Mouse (Mus musculus) midbrain, embryonic 15.5 days (tissue): Measurements from ENCODE around the gene Fam111a. TPM values are rescaled to one million over a fixed set of nuclear protein-coding genes. Genes with fewer than 3 reads are reported as not detected.

Experiments used
- ATAC-seq: fragments of 200-750 bp; cut with Nextera tagmentation; replicated peaks from 2 replicates; pipeline ENCODE4 v1.8.0; 2017; ENCODE audit warnings: moderate TSS enrichment
- H3K27ac ChIP-seq: fragments of 300-500 bp; sonication (generic); 2 replicates; pipeline ENCODE4 v1.5.1; 2015; ENCODE audit warnings: mild to moderate bottlenecking, inconsistent platforms
- H3K27me3 ChIP-seq: fragments of 300-500 bp; sonication (generic); replicated peaks from 2 replicates; pipeline ENCODE4 v1.6.1; 2015; ENCODE audit warnings: inconsistent platforms
- H3K36me3 ChIP-seq: fragments of 300-500 bp; sonication (generic); replicated peaks from 2 replicates; pipeline ENCODE4 v1.6.1; 2015; ENCODE audit warnings: inconsistent platforms
- H3K4me1 ChIP-seq: fragments of 300-500 bp; sonication (generic); 2 replicates; pipeline ENCODE4 v1.6.1; 2015; ENCODE audit warnings: inconsistent platforms
- H3K4me2 ChIP-seq: fragments of 300-500 bp; sonication (generic); 2 replicates; pipeline ENCODE4 v1.6.1; 2015; ENCODE audit warnings: inconsistent platforms, mild to moderate bottlenecking, moderate library complexity
- H3K4me3 ChIP-seq: fragments of 300-500 bp; sonication (generic); 2 replicates; pipeline ENCODE4 v1.5.1; 2015; ENCODE audit warnings: mild to moderate bottlenecking, inconsistent platforms
- H3K9ac ChIP-seq: fragments of 300-500 bp; sonication (generic); 2 replicates; pipeline ENCODE4 v1.6.1; 2015; ENCODE audit warnings: mild to moderate bottlenecking, inconsistent platforms
- H3K9me3 ChIP-seq: fragments of 300-500 bp; sonication (generic); 2 replicates; pipeline ENCODE4 v1.6.1; 2016; ENCODE audit warnings: inconsistent platforms
- WGBS: fragments of 180-500 bp; shearing (Covaris S2); methylation state at CpG from one replicate; pipeline ENCODE4 v1.1.7; 2015; ENCODE audit warnings: mixed read lengths; 5-methylcytosine and 5-hydroxymethylcytosine counted together
- polyA plus RNA-seq: library from polyadenylated mRNA; unstranded; fragments of >200 nt; fragmentation: Nextera tagmentation; extraction: Ambion mirVana; gene quantifications from 2 replicates; pipeline ENCODE4 v1.2.1, GENCODE M21; 2015

The Fam111a gene
- polyA plus RNA-seq, 1 experiment from 2014 or later: 5.0 TPM

DNA sequence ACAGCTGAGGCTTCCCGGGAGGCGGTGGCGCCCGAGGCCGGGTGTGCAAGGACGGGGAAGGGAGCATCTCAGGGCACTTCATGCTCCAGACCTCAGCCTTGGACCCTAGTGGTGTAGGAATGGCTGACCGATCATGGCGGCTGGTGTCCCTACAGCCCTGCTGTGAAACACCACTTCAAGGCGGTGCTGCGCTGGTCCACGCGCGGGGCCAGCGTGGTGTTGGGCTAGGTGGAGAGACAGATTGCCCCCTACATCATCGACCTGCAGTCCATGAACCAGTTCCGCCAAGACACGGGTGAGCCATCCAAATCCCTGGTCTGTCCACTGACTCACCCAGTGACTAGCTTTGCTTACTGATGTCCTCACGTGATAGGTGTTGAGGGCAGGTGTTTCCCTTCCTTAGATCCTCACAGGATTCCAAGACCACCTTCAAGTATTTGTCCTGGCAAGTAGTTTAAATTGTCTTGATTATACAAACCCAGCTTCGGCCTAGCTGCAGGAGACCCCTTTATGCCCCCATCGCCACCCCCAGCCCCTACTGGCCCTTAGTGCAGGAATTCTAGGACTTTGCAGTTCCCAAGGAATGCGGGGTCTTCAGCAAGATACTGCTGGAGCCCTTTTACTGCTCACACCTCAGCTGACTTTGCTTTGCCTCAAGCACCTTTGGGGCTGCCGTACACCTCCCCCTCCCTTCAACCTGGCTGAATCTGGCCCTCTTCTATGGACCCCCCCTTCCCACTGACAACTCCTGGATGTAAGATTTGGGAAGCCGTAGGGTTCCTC, 50.9 kb downstream of the Fam111a start:
- peak overlapping the region; percentile 84 for H3K9ac ChIP-seq
- peak overlapping the region; percentile 87 for H3K4me2 ChIP-seq
- ATAC-seq: peak; percentile 81
- H3K4me1 ChIP-seq: peaks cover 16% of the 10 kb centered on the region
- H3K9me3 ChIP-seq: no peaks in the 10 kb centered on the region
- H3K27ac ChIP-seq: peak overlapping the region; percentile 89
- H3K36me3 ChIP-seq: no peaks in the 10 kb centered on the region
- peak overlapping the region; percentile 84 for H3K4me3 ChIP-seq
- 18% methylated on average over 23 of the region's 23 CpGs for WGBS
- no peaks in the 10 kb centered on the region for H3K27me3 ChIP-seq

DNA sequence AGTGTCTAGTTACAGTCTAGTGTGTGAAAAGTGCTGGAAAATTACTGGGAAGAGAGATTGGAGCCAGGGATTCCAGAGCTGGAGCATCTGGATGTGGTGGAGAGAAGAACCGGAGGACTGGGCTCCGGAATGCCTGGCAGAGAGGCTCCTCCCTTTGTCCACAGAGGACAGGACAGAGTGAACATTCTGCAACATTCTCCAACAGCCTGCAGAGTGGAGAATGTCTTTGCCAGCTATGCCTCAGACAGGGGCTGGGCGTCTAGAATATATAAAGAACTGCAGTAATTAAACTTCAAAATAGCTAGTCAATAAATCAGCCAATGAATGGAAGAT, 51.5 kb downstream of the Fam111a start:
- H3K4me1 ChIP-seq: peaks cover 16% of the 10 kb centered on the region
- WGBS: 62% methylated on average over 3 of the region's 3 CpGs
- peak overlapping the region; percentile 84; the same call in 1 of the 2 replicates for H3K9ac ChIP-seq
- H3K36me3 ChIP-seq: no peaks in the 10 kb centered on the region
- H3K27me3 ChIP-seq: no peaks in the 10 kb centered on the region
- no peak for ATAC-seq
- peak overlapping the region; percentile 89; the same call in 1 of the 2 replicates for H3K27ac ChIP-seq
- no peaks in the 10 kb centered on the region for H3K9me3 ChIP-seq
- H3K4me3 ChIP-seq: peak overlapping the region; percentile 84
- peak overlapping the region; percentile 87 for H3K4me2 ChIP-seq

DNA sequence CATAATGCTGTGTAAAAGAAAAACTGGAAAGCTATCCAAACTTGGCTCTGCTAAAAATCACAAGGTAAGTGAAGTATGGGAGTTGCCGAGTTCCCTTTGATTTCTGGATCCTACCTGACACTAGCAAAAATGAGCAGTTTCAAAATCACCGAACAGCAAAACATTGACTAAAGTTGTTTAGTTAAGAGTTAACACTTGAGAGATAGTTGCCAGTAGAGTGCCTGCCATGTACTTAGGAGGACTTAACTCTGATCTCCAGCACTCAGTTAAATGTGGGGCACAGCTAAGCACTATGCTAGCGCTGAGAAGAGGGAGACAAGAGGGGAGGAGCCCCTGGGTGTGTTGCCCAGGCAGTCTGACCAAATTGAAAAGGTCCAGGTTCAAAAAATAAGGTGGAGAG, 53.1 kb downstream of the Fam111a start:
- peaks cover 16% of the 10 kb centered on the region for H3K4me1 ChIP-seq
- no peaks in the 10 kb centered on the region for H3K27me3 ChIP-seq
- no peaks in the 10 kb centered on the region for H3K9me3 ChIP-seq
- no peak for ATAC-seq
- no peak overlapping the region for H3K9ac ChIP-seq
- no peak overlapping the region for H3K4me2 ChIP-seq
- no peak overlapping the region for H3K4me3 ChIP-seq
- H3K36me3 ChIP-seq: no peaks in the 10 kb centered on the region
- H3K27ac ChIP-seq: no peak overlapping the region
- WGBS: 69% methylated on average over 3 of the region's 3 CpGs

DNA sequence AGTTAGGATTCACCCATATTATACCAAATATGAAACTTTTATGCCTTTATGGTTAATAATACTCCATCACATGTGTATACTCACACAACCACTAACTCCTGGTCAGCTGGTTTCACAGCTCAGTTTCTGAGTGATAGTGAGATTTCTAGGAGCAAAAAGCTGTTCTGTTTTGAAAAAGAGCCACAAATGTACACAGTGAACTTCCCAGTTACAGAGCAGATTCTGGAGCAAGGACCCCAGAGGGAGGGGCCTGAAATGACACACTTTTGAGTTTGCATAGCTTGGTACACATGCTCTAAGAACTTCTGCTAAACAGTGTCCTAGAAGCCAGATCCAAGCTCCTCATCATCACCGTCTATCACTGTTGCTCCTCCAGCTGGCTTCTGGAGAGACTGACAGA, 54.1 kb downstream of the Fam111a start, which contains the start of gene Gm4952:
TSS of gene Gm4952 (plus strand) at position 301 of the 400 bp plus-strand sequence.
- Histone ChIP-seq H3K4me3 (no peak within 1 kb of the TSS), H3K9me3 (no peaks in the 10 kb centered on the region), H3K36me3 (no peaks in the 10 kb centered on the region), H3K27me3 (no peaks in the 10 kb centered on the region), H3K27ac (no peak within 1 kb of the TSS), H3K4me1 (peaks cover 16% of the 10 kb centered on the region), H3K9ac (no peak within 1 kb of the TSS), H3K4me2 (no peak within 1 kb of the TSS)
- 73% methylated on average over 1 of the region's 1 CpGs for WGBS
- ATAC-seq: no peak

DNA sequence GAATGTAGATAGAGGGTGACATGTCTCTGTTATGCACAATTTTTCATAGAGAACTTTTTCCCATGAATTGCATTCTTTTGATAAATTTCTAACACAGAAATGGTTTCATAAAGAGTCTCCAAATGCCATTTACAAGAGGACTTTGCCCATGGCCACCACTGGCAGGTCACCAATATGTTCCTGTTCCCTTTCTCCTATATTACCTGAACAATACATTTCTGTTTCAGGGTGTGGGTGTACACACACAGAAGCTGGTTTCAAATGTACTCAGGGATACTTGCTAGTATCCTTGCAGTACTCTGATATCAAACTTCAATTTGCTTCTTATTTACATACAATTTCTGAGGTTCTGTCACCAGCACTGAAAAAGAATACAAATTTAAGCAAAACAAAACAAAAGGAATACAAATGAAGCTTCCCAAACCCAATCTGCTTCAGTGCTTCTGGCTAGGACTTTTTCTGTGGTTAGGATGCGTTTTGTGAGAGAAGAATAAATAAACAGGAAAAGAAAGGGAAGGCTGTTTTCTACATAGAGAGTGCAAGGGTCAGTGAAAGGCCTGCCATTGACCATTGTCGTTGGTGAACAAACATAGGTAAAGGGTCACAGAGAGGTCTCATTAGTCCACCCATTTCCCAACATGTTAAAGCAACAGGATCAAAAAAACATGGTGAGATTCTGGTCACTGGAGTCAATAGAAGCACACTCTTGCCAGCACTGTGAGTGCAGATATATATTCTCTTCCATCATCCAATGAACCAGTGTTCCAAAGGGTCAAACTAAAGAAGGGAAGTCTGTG, 55.3 kb downstream of the Fam111a start:
- no peak for ATAC-seq
- Histone ChIP-seq H3K9ac (no peak overlapping the region), H3K27ac (no peak overlapping the region), H3K27me3 (no peaks in the 10 kb centered on the region), H3K4me3 (no peak overlapping the region), H3K4me1 (peaks cover 13% of the 10 kb centered on the region), H3K36me3 (no peaks in the 10 kb centered on the region), H3K4me2 (no peak overlapping the region), H3K9me3 (no peaks in the 10 kb centered on the region)
- 49% methylated on average over 2 of the region's 2 CpGs for WGBS

DNA sequence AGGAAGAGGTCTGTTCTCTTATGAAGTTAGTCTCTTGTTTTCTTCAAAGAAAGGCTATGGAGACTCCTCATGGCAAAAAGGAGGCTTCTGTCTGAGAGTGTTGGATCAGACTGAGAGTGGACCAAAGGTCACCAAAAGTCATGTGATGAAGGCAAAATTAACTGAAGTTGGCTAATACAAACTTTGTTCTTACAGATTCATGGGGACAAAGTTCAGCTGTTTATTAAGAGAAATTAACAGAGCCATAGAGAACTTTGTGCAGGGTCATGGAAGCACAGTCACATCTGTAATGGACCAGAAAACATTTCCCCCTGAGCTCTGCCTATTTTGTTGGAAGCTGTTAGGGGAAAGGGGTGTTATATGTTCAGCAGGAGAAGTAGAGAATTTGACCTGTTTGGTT, 62.8 kb downstream of the Fam111a start:
- Histone ChIP-seq H3K4me2 (no peak overlapping the region), H3K36me3 (no peaks in the 10 kb centered on the region), H3K27ac (no peak overlapping the region), H3K9ac (no peak overlapping the region), H3K4me1 (no peaks in the 10 kb centered on the region), H3K27me3 (no peaks in the 10 kb centered on the region), H3K9me3 (no peaks in the 10 kb centered on the region), H3K4me3 (no peak overlapping the region)
- no peak for ATAC-seq

DNA sequence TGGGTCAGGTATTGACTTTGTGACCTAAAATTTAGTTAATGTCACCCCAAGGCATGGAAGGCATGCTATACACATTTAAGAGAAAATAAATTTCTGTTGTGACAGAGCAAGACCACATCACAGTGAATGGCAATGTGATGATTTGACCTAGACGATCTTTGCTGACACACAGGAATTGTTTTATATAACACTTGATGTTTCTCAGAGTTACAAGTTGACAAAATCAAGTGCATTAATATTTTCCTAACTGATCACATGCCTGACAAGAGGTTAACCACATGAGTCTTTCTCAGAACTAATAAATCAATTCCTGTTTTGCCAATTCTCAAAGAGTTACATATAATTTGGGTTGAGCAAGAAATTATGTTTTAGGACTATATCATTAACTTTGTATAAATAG, 68.1 kb downstream of the Fam111a start:
- Histone ChIP-seq H3K27me3 (no peaks in the 10 kb centered on the region), H3K9me3 (no peaks in the 10 kb centered on the region), H3K36me3 (no peaks in the 10 kb centered on the region), H3K4me2 (no peak overlapping the region), H3K27ac (no peak overlapping the region), H3K9ac (no peak overlapping the region), H3K4me1 (no peaks in the 10 kb centered on the region), H3K4me3 (no peak overlapping the region)
- WGBS: 77% methylated on average over 1 of the region's 1 CpGs
- ATAC-seq: no peak

DNA sequence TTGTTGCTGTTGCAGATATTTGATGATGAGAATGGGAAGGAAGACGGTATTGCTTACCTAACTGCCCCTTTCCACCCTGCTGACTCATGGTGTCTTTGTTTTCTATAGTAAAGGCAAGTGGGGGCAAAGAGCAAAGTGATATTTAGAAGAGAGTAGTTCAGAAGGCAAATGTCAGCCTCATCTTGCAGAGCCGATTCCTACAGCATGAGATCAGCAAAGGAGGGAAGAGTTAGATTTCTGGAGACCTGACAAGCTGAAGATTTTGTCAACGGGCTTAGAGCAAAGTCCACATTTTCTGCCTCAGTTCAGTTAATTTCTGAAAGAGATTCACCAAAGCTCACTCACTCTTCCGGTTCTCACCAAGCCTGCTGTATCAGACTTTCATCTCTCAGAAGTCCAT, 87.6 kb downstream of the Fam111a start, which contains the start of gene Glyat:
TSS of gene Glyat (plus strand) at position 133 of the 400 bp plus-strand sequence.
- WGBS: 77% methylated on average over 4 of the region's 4 CpGs
- no peak within 1 kb of the TSS for H3K27ac ChIP-seq
- no peaks in the 10 kb centered on the region for H3K9me3 ChIP-seq
- H3K4me3 ChIP-seq: no peak within 1 kb of the TSS
- ATAC-seq: no peak
- no peak within 1 kb of the TSS for H3K9ac ChIP-seq
- H3K36me3 ChIP-seq: no peaks in the 10 kb centered on the region
- H3K4me1 ChIP-seq: no peaks in the 10 kb centered on the region
- no peak within 1 kb of the TSS for H3K4me2 ChIP-seq
- H3K27me3 ChIP-seq: no peaks in the 10 kb centered on the region

DNA sequence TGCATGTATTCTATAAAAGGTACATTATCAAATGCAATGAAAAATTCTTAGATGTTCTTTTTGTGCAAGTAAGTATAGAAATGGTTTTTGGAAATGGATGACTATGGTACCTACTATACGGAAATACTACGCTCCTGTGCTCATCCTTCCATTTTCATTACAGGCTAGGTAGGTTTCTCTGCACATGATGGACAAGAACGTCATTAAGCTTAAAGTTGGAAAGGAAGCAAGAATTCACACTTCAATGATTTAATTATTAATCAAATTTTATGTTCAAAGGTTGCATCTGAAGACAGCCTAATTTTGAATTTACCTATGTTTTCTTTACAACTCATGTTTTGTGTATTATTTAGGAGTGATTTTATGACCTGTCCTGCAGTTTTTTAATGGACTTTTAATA, 88.7 kb downstream of the Fam111a start:
- WGBS: 90% methylated on average over 3 of the region's 3 CpGs
- no peak overlapping the region for H3K27ac ChIP-seq
- H3K27me3 ChIP-seq: no peaks in the 10 kb centered on the region
- no peaks in the 10 kb centered on the region for H3K4me1 ChIP-seq
- H3K36me3 ChIP-seq: no peaks in the 10 kb centered on the region
- no peak for ATAC-seq
- H3K9ac ChIP-seq: no peak overlapping the region
- no peaks in the 10 kb centered on the region for H3K9me3 ChIP-seq
- H3K4me3 ChIP-seq: no peak overlapping the region
- H3K4me2 ChIP-seq: no peak overlapping the region

DNA sequence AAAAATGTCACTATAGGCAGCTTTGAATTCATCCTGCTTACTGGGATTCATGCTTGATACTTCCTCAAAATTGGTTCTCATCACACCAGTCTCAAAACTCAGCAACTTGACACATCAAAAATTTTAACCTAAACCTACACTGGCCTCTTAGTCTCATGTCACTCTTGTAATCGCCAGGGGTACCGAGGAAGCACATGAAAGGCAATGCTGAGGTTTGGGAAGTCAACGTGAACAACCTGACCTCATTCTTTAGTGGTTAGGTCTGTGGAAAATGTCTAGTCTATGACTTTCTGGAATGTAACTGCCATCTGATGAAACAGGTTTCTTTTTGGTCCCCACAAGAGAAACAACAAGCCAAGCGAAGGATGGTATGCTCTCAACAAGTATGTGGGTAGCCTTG, 89.4 kb downstream of the Fam111a start:
- H3K36me3 ChIP-seq: no peaks in the 10 kb centered on the region
- H3K4me1 ChIP-seq: no peaks in the 10 kb centered on the region
- ATAC-seq: no peak
- H3K9ac ChIP-seq: no peak overlapping the region
- 92% methylated on average over 4 of the region's 4 CpGs for WGBS
- no peak overlapping the region for H3K27ac ChIP-seq
- H3K9me3 ChIP-seq: no peaks in the 10 kb centered on the region
- no peak overlapping the region for H3K4me3 ChIP-seq
- no peak overlapping the region for H3K4me2 ChIP-seq
- no peaks in the 10 kb centered on the region for H3K27me3 ChIP-seq

DNA sequence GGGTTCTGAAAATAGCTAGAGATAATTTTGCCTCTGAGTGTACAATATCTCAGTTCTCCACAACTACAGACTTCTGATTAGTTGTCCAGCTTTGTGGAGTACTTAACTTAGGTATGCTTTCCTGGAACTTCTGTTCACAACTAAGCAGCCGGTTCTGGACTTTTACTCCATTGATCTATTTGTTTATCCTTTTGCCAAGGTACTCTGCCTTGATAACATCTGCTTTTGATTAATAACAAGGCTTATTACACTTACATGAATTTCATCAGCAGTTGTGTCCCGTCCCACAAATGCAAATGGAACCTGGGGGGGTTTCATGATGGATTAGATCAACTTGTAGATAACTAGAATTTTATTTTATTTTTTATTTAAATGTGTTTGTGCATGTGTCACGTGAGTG, 91.3 kb downstream of the Fam111a start:
- H3K4me2 ChIP-seq: no peak overlapping the region
- 72% methylated on average over 3 of the region's 3 CpGs for WGBS
- no peak overlapping the region for H3K27ac ChIP-seq
- H3K4me1 ChIP-seq: no peaks in the 10 kb centered on the region
- no peaks in the 10 kb centered on the region for H3K27me3 ChIP-seq
- H3K9ac ChIP-seq: no peak overlapping the region
- no peak for ATAC-seq
- no peak overlapping the region for H3K4me3 ChIP-seq
- no peaks in the 10 kb centered on the region for H3K9me3 ChIP-seq
- H3K36me3 ChIP-seq: no peaks in the 10 kb centered on the region

DNA sequence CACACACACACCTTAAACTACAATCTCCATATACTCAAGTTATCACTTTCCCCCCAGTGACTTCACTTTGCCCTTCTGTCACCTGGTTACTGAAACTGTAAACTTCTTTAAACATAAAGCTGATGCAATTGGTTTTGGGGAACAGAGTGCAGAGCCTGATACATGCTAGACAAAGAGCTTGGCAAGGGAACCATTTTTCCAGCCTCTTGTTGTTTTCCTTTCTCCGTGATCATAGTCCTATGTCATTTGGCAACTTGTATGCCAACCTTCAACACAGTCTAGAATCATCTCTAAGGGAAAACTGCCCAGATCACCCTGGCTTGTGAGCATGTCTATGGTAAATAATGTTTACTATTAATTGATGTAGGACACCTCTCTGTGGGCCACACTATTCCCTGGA, 92.5 kb downstream of the Fam111a start:
- Histone ChIP-seq H3K4me3 (no peak overlapping the region), H3K9me3 (no peaks in the 10 kb centered on the region), H3K4me2 (no peak overlapping the region), H3K27ac (no peak overlapping the region), H3K36me3 (no peaks in the 10 kb centered on the region), H3K4me1 (no peaks in the 10 kb centered on the region), H3K27me3 (no peaks in the 10 kb centered on the region), H3K9ac (no peak overlapping the region)
- ATAC-seq: no peak
- WGBS: 71% methylated on average over 1 of the region's 1 CpGs
